Mouse (Mus musculus) ovary, postnatal 10 days (tissue): ENCODE measurements around the gene Med13l.

Source experiments
- DNase-seq: peaks from one replicate; pipeline ENCODE4 v3.0.0; 2022; ENCODE audit warnings: low spot score

Gene Med13l

GRCm38 (mm10) chr5:118797811-118798210, 237.3 kb downstream of the Med13l start:
- no peak for DNase-seq

- no peak for DNase-seq
Observed at GRCm38 (mm10) chr5:118801592-118801991, 241.1 kb downstream of the Med13l start.

GRCm38 (mm10) chr5:118802036-118802435, 241.6 kb downstream of the Med13l start:
- DNase-seq, result no peak

GRCm38 (mm10) chr5:118808946-118809345, 248.5 kb downstream of the Med13l start:
- no peak for DNase-seq

GRCm38 (mm10) chr5:118809588-118809987, 249.1 kb downstream of the Med13l start:
- DNase-seq, result no peak

- DNase-seq, result no peak
Observed at GRCm38 (mm10) chr5:118811690-118812089, 251.2 kb downstream of the Med13l start.

- DNase-seq, result no peak
Observed at GRCm38 (mm10) chr5:118812421-118812820, 251.9 kb downstream of the Med13l start.

GRCm38 (mm10) chr5:118812947-118813401, 252.5 kb downstream of the Med13l start:
- no peak for DNase-seq

GRCm38 (mm10) chr5:118814052-118814451, 253.6 kb downstream of the Med13l start:
- DNase-seq, result no peak
